Mouse (Mus musculus) frontal cortex, postnatal 10 days (tissue): ENCODE measurements around the gene Zc3hav1.
A peak's percentile ranks its signal among the peaks of the same experiment; 100 is the strongest.
"Not testable (repeated sequence)": the region's sequence is repeated elsewhere in the genome, so short reads cannot be mapped to it uniquely, and the experiment has no call there.

Source experiments
- DNase-seq, 2 experiments: peaks; one replicate each; pipeline ENCODE4 v3.0.0; 2022; ENCODE audit warnings: low spot score in 2 of 2, mixed read lengths in 1 of 2

Gene Zc3hav1

GRCm38 (mm10) chr6:38353811-38354722 is at the start of gene Zc3hav1:
Zc3hav1 (minus strand) TSS chr6:38354603.
- DNase-seq = peak; percentile 18 to 32

- DNase-seq = peak; percentile 6 to 8
These were observed 35.3 kb upstream of the Zc3hav1 start for GRCm38 (mm10) chr6:38389671-38390070.

GRCm38 (mm10) chr6:38381129-38381771 is 26.8 kb upstream of the Zc3hav1 start, which contains the start of gene Ttc26:
Ttc26 (plus strand) TSS chr6:38381469.
- peak; percentile 73 to 83 for DNase-seq

GRCm38 (mm10) chr6:38380764-38381128 is 26.3 kb upstream of the Zc3hav1 start:
- no peak for DNase-seq

- DNase-seq = no peak
These were observed 19.9 kb upstream of the Zc3hav1 start for GRCm38 (mm10) chr6:38374271-38374670.

- DNase-seq = no peak
These were observed 15.5 kb upstream of the Zc3hav1 start for GRCm38 (mm10) chr6:38369945-38370344.

GRCm38 (mm10) chr6:38364121-38364520 is 9.7 kb upstream of the Zc3hav1 start:
- no peak for DNase-seq

GRCm38 (mm10) chr6:38363370-38363769 is 9.0 kb upstream of the Zc3hav1 start:
- no peak for DNase-seq

GRCm38 (mm10) chr6:38361937-38362336 is 7.5 kb upstream of the Zc3hav1 start:
- no peak for DNase-seq

GRCm38 (mm10) chr6:38361065-38361464 is 6.7 kb upstream of the Zc3hav1 start:
- no peak for DNase-seq

GRCm38 (mm10) chr6:38359736-38360499 is 5.5 kb upstream of the Zc3hav1 start:
- DNase-seq = no peak

GRCm38 (mm10) chr6:38359044-38359735 is 4.8 kb upstream of the Zc3hav1 start:
- DNase-seq = not testable (repeated sequence)

GRCm38 (mm10) chr6:38358253-38359027 is 4.0 kb upstream of the Zc3hav1 start:
- DNase-seq = no peak

GRCm38 (mm10) chr6:38357603-38358252 is 3.3 kb upstream of the Zc3hav1 start:
- no peak for DNase-seq

- not testable (repeated sequence) for DNase-seq
These were observed 2.4 kb upstream of the Zc3hav1 start for GRCm38 (mm10) chr6:38356661-38357433.

GRCm38 (mm10) chr6:38355862-38356261 is 1.5 kb upstream of the Zc3hav1 start:
- DNase-seq = no peak

GRCm38 (mm10) chr6:38355354-38355823 is 986 bp upstream of the Zc3hav1 start:
- DNase-seq = no peak

- DNase-seq = no peak
These were observed 435 bp upstream of the Zc3hav1 start for GRCm38 (mm10) chr6:38354723-38355353.

- DNase-seq = no peak
These were observed 1.2 kb downstream of the Zc3hav1 start for GRCm38 (mm10) chr6:38353181-38353580.
